Comparison of ENCODE assay signal across 24 mouse cellular contexts in the genomic region with DNA sequence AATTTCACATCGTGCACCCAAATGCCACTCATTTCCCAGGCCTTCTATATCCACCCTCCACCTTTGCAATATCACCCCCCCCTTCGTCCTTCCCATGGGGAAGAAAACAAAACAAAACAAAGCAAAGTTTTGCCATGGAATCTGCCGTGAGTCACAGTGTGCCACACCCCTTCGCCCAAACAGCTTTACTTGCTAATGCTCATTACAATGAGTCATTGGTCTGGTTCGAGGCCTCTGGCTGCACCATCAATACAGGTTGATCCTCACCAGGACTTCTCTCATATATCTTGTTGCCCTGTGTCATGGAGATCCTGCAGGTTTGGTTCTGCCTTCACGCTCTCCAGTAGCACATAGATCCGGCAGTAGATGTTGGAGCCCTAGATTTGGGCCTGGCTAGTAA.
DNase-seq lines count a peak whose midpoint lies in the region; TF ChIP-seq lines count a peak whose summit lies in the region.
"Had no signal": no experiment of that assay in that cellular context is flagged by ENCODE, and none has a peak within 500 bp of the region (broad histone marks: within the 10 kb centered on the region; RNA-seq: fewer than 3 reads in every experiment).

No protein-coding gene starts in this region.

- H3K4me1 ChIP-seq in embryonic fibroblast, embryonic 13.5 days (ENCODE audit: control insufficient read depth, insufficient read depth, low read length) = peaks cover 7% of the 10 kb centered on the region; the same call in 1 of the 2 replicates
- H3K4me1 ChIP-seq: intestine, embryonic 15.5 days; liver, embryonic 12.5 days; midbrain, embryonic 13.5 days; neural tube, embryonic 12.5 days had no signal

- peak overlapping the region; percentile 51; the same call in 1 of the 2 replicates for H3K27ac ChIP-seq in embryonic fibroblast, embryonic 13.5 days (ENCODE audit: insufficient read depth, low read length)
- H3K27ac ChIP-seq: hindbrain, embryonic 12.5 days; hindbrain, postnatal 0 days; intestine, embryonic 15.5 days; kidney, postnatal 0 days; liver, embryonic 12.5 days; midbrain, embryonic 13.5 days; neural tube, embryonic 12.5 days; stomach, postnatal 0 days had no signal

- peak; percentile 15 for DNase-seq in gastrocnemius, adult 18-20 months (ENCODE audit: low spot score)
- DNase-seq in gastrocnemius, postnatal 4 days (ENCODE audit: low spot score in 2 of 2) = no peak
- peak; percentile 13 for DNase-seq in 3134 (ENCODE audit: extremely low read depth, insufficient read length, low spot score)
- peak; percentile 24 for DNase-seq in Muller cell, postnatal 12 days (ENCODE audit: inconsistent ontology term)
- no peak for DNase-seq in embryo, embryonic 10.5 days (ENCODE audit: low spot score)
- DNase-seq in cerebellum, postnatal 4 days (ENCODE audit: low spot score in 2 of 2) = no peak
- DNase-seq: B cell, adult 2 months; layer of hippocampus, postnatal 36 days; liver, postnatal 0 days; lung, postnatal 4 days; right cerebral cortex, adult 18-20 months; spleen, adult 18-20 months; thymus, adult 18-20 months; thymus, postnatal 36 days had no signal

- no peak for TF ChIP-seq POLR2A in embryonic fibroblast, embryonic 13.5 days (IDR thresholded peaks at IDR 0.05; ENCODE audit: low read depth, low read length)

- no peak overlapping the region for H3K4me3 ChIP-seq in embryonic fibroblast, embryonic 13.5 days (ENCODE audit: insufficient read depth, low read length)
- H3K4me3 ChIP-seq: hindbrain, embryonic 12.5 days; intestine, embryonic 15.5 days; liver, embryonic 12.5 days; megakaryocyte, embryonic 14.5 days; midbrain, embryonic 13.5 days; neural tube, embryonic 12.5 days had no signal

- TF ChIP-seq CTCF in embryonic fibroblast, embryonic 13.5 days (IDR thresholded peaks at IDR 0.05; ENCODE audit: borderline replicate concordance, insufficient read depth, low read length) = no peak

Comparison
In these comparisons a context has a peak if more than half of its experiments do, and no peak if none do; other contexts are left out.
1. DNase-seq: peak in gastrocnemius, adult 18-20 months (single experiment), 3134 (single experiment) and Muller cell, postnatal 12 days (single experiment); none in gastrocnemius, postnatal 4 days (0 of 2), embryo, embryonic 10.5 days (single experiment) and cerebellum, postnatal 4 days (0 of 2).